Mouse (Mus musculus): Measurements from ENCODE around the gene Klhdc4.

The Klhdc4 gene

DNA sequence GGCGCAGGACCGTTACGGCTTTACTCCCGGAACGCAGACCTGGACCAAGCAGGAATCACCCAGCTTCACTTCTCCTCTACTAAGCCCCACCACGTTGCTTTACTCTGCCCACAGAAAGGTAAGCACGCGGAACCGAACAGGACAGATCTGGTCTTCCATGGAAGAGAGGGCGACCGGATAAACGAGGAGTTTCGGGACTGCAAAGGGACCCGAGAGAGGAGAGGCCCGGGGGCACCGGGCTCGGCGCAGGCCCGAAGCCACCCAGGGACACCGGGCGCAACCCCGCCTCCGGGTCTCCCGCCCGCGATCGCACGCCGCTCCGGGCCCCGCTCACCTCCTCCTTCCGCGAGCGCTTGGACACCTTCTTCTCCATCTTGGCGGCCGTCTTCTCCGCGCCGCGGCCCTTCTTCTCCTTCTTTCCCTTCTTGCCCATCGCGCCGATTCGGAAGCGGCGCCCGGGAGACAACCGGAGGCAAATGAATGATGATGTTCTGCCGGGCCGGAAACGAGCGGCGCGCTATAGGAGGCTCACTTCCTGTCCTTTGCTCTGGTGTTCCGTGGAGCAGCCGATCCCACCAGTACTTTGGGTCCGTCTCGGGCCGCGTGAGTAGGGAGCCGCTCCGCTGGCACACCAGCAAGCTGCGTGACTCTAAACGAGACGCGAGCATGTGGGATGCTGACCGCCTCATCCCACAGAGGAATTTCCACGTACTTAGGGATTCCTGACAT is at the start of gene Klhdc4:
Gene Klhdc4, minus strand, starts transcription at position 522 of the 729 bp plus-strand sequence.
- peak; percentile 67 to 83 for DNase-seq (ENCODE audit: low spot score in 2 of 2)

DNA sequence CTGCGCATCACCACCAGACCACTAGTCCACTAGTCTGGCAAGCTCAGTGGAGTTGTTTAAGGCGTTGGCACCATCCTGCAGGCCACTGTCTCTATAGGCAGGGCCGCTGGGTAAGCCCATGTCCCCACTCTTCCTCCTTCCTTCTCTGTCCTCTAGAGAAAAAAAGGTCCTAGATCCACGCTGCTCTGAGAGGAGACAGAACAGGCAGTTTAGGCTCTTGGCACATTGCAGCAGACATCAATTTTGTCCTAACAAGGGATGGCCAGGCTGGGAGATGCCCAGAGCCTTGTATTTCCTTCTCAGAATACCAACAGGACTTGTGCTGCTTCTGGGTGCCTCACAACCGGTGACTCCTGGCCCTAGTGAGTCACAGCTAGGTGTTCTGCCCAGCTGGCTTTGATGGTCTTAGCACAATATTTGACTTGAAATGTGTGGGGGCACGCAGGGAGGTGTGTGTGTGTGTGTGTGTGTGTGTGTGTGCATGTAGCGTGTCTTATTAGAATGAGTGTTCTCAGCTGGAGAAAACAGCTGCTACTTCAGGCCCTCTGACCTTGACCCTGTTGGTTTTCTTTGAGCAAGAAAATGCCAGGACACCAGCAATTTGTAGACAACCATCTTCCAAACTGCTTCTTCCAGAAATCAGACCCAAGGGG is 48.6 kb upstream of the Klhdc4 start:
- DNase-seq (ENCODE audit: low spot score in 2 of 2) = no peak

- DNase-seq (ENCODE audit: low spot score in 2 of 2) = no peak
These were observed 47.8 kb upstream of the Klhdc4 start for GRCm38 (mm10) chr8:121877212-121877611.

- DNase-seq (ENCODE audit: low spot score in 2 of 2) = no peak
These were observed 46.1 kb upstream of the Klhdc4 start for GRCm38 (mm10) chr8:121875517-121875916.

GRCm38 (mm10) chr8:121875045-121875444 is 45.7 kb upstream of the Klhdc4 start:
- DNase-seq (ENCODE audit: low spot score in 2 of 2) = no peak

- peak in 1 of 2 experiments; percentile 25 for DNase-seq (ENCODE audit: low spot score in 2 of 2)
These were observed 44.7 kb upstream of the Klhdc4 start for GRCm38 (mm10) chr8:121874031-121874430.

DNA sequence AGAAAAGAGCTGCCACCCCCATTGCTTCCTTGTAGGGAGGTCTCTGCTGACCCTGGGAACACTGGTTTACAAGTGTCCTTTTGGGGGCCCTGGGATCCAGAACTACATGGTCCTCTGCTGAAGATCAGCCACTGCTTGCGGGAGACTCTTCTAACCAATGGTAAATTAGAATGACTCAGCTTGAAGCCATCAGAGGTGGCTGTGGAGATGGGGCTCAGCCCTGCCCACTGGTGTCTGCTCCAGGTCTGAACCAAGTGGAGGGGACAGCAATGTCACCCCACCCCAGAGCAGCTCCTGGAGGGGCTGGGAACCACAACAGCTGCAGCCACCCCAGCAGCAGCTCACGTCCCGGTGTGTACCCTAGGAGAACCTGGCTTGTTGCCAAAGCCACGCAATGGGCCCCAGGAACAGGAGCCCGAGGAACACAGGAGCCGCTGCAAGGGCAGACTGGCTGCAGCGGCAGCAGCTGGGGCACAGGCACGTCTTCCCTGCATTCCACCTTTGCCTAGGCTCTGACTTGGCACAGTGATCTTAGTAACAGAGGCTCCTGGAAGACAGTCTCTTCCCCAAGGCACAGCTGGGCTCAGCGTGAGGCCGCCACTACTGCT is 42.6 kb upstream of the Klhdc4 start:
- peak in 1 of 2 experiments; percentile 15 for DNase-seq (ENCODE audit: low spot score in 2 of 2)

DNA sequence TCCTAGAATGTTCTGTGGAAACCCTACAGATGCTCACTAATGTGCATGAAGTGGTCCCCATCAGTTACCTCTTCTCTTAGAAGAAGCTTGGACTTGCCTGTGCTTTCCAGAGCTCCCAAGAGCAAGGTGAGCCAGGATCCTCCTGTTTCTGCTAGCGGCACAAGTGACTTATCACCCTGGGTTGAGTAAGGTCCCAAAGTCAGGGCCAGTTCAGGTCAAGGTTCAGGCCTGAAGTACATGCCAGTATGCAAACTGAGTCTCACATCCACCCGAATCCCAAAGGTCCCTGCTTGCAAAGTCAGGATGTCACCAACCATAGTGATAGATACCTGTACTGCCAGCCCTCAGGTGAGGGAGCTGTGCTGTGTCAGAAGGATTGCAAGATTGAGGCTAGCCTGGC is 40.8 kb upstream of the Klhdc4 start:
- DNase-seq (ENCODE audit: low spot score in 2 of 2) = no peak

- no peak for DNase-seq (ENCODE audit: low spot score in 2 of 2)
These were observed 39.5 kb upstream of the Klhdc4 start for GRCm38 (mm10) chr8:121868896-121869295.

DNA sequence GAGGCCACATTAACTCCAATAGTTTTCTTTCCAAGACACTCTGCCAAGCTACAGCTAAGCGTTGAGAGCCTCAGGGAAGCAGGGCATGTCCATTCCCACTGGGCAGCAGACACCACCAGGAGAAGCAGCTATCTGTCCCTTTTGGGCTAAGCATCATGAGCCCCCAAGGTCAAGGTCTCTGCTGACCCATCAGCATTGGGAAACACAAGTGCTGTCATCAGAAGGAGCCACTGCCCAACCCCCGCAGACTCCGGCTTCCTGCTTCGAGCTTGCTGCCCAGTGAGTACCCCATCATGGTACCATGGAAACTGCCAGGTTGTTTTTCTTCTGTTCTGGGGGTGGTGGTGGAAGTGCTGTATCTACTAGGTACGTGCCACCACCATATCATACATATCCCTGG is 38.8 kb upstream of the Klhdc4 start:
- no peak for DNase-seq (ENCODE audit: low spot score in 2 of 2)

DNA sequence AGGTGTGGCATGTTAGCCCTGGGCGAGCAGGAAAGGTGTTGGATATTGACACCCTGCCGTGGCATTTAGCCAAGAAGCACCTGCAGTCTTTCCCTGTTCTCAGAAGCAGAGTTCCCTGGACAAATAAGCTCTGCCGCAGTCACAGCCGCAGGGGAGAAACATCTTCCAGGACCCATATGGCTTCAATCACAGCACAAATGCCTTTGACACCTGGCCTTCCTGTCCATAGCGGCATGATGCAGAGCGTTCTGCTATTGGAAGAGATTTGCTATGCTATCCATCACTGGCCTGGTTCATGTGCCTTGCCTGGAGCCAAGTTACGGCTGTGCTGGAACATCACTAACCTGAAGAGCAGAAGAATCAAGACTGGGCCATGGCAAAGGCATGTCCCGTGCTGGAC is 36.0 kb upstream of the Klhdc4 start:
- no peak for DNase-seq (ENCODE audit: low spot score in 2 of 2)

DNA sequence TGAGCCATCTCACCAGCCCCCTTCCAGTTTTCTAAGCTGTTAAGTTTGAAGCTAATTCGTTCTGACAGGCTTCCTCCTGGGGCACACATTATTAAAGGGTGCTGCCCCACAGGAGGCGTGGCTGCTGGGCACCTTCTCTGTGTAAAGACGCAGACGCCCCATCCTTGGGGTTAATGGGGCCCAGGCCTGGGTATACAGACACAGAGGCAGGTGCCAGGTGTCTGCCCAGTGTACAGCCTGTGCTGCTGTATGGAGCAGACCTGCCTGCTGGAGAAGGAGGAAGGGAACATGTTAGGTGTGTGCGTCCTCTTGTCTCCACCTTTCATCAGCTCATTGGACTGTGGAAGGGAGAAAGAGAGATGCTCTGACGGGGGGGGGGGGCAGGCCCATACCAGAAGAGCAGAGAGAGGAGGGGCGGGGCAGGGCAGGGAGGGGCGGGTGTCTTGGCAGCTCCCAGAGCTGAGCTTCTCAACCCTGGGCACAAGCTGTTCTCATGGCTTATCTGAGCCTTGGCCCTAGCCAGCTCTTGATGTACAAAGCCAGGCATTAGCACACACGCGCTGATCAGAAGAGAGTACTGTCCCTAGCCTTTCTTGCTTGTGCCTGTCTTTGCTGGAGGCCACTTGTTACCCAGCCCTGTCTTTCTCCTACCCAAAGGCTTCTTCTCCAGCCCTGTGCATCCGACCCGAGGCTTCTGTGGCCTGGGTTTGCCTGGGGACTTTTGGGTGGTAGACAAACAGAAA is 32.6 kb upstream of the Klhdc4 start:
- no peak for DNase-seq (ENCODE audit: low spot score in 2 of 2)

GRCm38 (mm10) chr8:121861276-121861675 is 31.9 kb upstream of the Klhdc4 start:
- DNase-seq (ENCODE audit: low spot score in 2 of 2) = no peak

- no peak for DNase-seq (ENCODE audit: low spot score in 2 of 2)
These were observed 28.4 kb upstream of the Klhdc4 start for GRCm38 (mm10) chr8:121857747-121858146.

GRCm38 (mm10) chr8:121857331-121857730 is 28.0 kb upstream of the Klhdc4 start:
- DNase-seq (ENCODE audit: low spot score in 2 of 2) = no peak

GRCm38 (mm10) chr8:121856071-121856746 is 26.8 kb upstream of the Klhdc4 start:
- no peak for DNase-seq (ENCODE audit: low spot score in 2 of 2)

- DNase-seq (ENCODE audit: low spot score in 2 of 2) = no peak
These were observed 24.2 kb upstream of the Klhdc4 start for GRCm38 (mm10) chr8:121853586-121853985.

DNA sequence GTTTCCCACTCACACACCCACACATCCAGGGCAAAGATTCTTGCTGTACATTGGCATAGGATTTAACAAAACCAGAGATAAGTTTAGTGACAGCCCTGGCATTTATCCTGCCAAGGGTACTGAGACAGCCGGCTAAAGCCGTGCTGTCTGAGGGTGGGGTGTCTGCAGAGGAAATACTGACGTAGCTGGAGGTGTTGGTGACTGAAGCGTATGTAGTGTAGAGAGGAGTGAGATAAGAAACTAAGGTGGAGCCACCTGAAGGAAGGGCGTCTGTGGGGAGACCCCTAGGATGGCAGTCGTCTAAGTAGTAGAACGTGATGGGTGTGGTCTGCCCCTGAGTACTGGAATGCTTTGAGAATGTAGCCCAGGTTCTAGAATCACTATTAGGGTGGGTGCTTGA is 23.1 kb upstream of the Klhdc4 start:
- DNase-seq (ENCODE audit: low spot score in 2 of 2) = no peak

- no peak for DNase-seq (ENCODE audit: low spot score in 2 of 2)
These were observed 22.3 kb upstream of the Klhdc4 start for GRCm38 (mm10) chr8:121851716-121852115.

DNA sequence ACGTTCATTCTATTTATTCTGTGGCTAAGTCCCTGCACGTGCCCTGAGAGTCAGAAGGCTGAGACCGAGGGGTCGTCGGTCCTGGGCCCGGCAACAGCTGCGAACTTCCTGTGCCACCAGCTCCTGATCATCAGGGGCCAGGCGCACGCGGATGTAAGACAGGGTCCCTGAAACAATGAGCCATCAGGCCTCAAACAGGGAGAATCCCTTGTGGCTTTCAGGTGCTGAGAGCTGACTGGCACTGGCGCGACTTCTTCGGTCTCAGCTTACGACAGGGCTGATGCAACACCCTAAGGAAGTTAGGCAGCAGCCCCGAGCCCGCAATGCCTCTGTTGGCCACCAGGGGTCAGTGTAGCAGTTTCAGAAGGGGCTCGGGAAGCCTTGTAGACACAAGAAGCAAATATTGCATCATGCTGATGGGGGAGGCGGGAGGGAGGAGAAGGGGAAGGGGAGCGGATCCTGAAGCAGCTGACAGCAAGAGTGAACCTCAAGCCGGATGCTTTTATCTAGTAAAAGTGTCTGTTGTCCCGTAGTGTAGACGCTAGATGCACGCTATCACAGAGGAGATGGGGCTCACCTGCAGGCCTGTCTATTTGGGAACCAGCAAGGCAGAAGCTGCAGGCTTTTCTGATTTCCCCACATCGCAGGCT is 21.6 kb upstream of the Klhdc4 start:
- peak; percentile 95 to 99 for DNase-seq (ENCODE audit: low spot score in 2 of 2)

- peak in 1 of 2 experiments; percentile 12 for DNase-seq (ENCODE audit: low spot score in 2 of 2)
These were observed 21.1 kb upstream of the Klhdc4 start for GRCm38 (mm10) chr8:121850436-121850820.
